Mouse (Mus musculus) limb, embryonic 11.5 days (tissue): ENCODE data around the gene Sh3glb1. TPM values are rescaled to one million over a fixed set of nuclear protein-coding genes. Genes with fewer than 3 reads are reported as not detected.

Experiments used
- ATAC-seq: fragments of 200-750 bp; cut with Nextera tagmentation; 2 replicates; pipeline ENCODE4 v1.8.0; 2017; ENCODE audit warnings: low read depth; ENCODE audit not compliant: insufficient number of reproducible peaks, low FRiP score, low TSS enrichment
- DNase-seq: peaks from one replicate; pipeline ENCODE4 v3.0.0-alpha.2; 2015; ENCODE audit warnings: low spot score
- H3K27ac ChIP-seq: fragments of 300-500 bp; sonication (generic); replicated peaks from 2 replicates; pipeline ENCODE4 v1.5.1; 2014; ENCODE audit warnings: low read depth, mild to moderate bottlenecking, low read length
- H3K27me3 ChIP-seq: fragments of 300-500 bp; sonication (generic); 2 replicates; pipeline ENCODE4 v1.6.1; 2014; ENCODE audit warnings: mild to moderate bottlenecking, low read length, mixed read lengths; ENCODE audit not compliant: control insufficient read depth, insufficient read depth
- H3K36me3 ChIP-seq: fragments of 300-500 bp; sonication (generic); 2 replicates; pipeline ENCODE4 v1.6.1; 2014; ENCODE audit warnings: mild to moderate bottlenecking, low read length, moderate library complexity, mixed read lengths; ENCODE audit not compliant: control insufficient read depth, insufficient read depth
- H3K4me1 ChIP-seq: fragments of 300-500 bp; sonication (generic); 2 replicates; pipeline ENCODE4 v1.6.1; 2014; ENCODE audit warnings: low read length, mixed read lengths; ENCODE audit not compliant: control insufficient read depth, insufficient read depth
- H3K4me2 ChIP-seq: fragments of 300-500 bp; sonication (generic); 2 replicates; pipeline ENCODE4 v1.6.1; 2014; ENCODE audit warnings: low read depth, mild to moderate bottlenecking, moderate library complexity; ENCODE audit not compliant: severe bottlenecking
- H3K4me3 ChIP-seq: fragments of 300-500 bp; sonication (generic); 2 replicates; pipeline ENCODE4 v1.5.1; 2014; ENCODE audit warnings: low read depth, low read length
- H3K9ac ChIP-seq: fragments of 300-500 bp; sonication (generic); 2 replicates; pipeline ENCODE4 v1.6.1; 2014; ENCODE audit warnings: mild to moderate bottlenecking, low read length
- H3K9me3 ChIP-seq: fragments of 300-500 bp; sonication (generic); 2 replicates; pipeline ENCODE4 v1.6.1; 2016; ENCODE audit warnings: low read length; ENCODE audit not compliant: control insufficient read depth
- WGBS: fragments of 180-500 bp; shearing (Covaris S2); extraction: QIAGEN DNeasy Blood & Tissue Kit; methylation state at CpG from one replicate; pipeline ENCODE4 v1.1.7; 2014; 5-methylcytosine and 5-hydroxymethylcytosine counted together
- polyA plus RNA-seq: library from polyadenylated mRNA; unstranded; fragments of >200 nt; fragmentation: Nextera tagmentation; extraction: Ambion mirVana; gene quantifications from 2 replicates; pipeline ENCODE4 v1.2.1, GENCODE M21; 2014

Gene Sh3glb1
- polyA plus RNA-seq, 1 experiment from 2014 or later: 92.2 TPM

DNA sequence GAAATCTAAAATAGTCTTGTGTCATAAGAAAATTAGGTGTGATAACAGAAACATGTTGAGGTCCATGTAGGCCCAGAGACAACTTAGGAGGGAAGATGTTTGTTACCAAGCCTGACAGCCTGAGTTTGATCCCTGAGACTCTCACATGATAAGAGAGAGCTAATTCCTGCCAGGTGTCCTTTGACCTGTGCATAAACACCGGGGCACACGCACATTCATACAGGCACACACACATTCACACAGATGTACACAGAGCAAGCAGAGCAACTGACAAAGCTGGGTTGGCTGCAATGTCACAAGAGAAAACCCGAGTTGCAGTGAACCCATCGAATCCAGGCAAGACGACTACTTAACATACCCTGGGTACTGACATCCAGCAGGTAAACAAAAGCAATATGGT, 11.5 kb downstream of the Sh3glb1 start:
- DNase-seq (no peak), ATAC-seq (no peak)
- Histone ChIP-seq H3K4me2 (no peak overlapping the region), H3K36me3 (peaks cover 14% of the 10 kb centered on the region; the same call in 1 of the 2 replicates), H3K27me3 (no peaks in the 10 kb centered on the region), H3K9ac (no peak overlapping the region), H3K4me1 (no peaks in the 10 kb centered on the region), H3K4me3 (no peak overlapping the region), H3K27ac (no peak overlapping the region), H3K9me3 (no peaks in the 10 kb centered on the region)
- 86% methylated on average over 5 of the region's 5 CpGs for WGBS

DNA sequence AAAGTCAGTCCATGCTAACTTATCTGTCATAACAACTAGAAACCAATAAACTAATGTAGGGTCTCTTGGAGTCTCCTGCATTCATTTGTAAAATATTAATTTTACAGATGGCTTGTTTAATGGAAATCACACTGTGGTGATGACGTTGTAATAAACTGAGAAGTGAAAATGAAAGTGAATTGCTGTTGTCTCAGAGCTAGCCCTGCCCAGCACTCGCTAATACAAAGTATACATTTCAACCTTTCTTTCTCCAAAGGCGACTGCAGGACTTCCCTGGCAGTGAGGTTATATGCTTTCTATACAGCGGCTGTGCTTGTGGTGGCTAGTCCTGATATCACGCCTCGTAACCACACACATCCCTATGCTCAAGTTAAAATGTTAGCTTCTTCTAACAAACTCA, 16.2 kb downstream of the Sh3glb1 start:
- H3K4me2 ChIP-seq: no peak overlapping the region
- no peaks in the 10 kb centered on the region for H3K27me3 ChIP-seq
- no peaks in the 10 kb centered on the region for H3K9me3 ChIP-seq
- H3K4me3 ChIP-seq: no peak overlapping the region
- H3K4me1 ChIP-seq: no peaks in the 10 kb centered on the region
- peaks cover 7% of the 10 kb centered on the region; the same call in 1 of the 2 replicates for H3K36me3 ChIP-seq
- ATAC-seq (no peak), DNase-seq (no peak)
- no peak overlapping the region for H3K9ac ChIP-seq
- 95% methylated on average over 6 of the region's 6 CpGs for WGBS
- no peak overlapping the region for H3K27ac ChIP-seq

DNA sequence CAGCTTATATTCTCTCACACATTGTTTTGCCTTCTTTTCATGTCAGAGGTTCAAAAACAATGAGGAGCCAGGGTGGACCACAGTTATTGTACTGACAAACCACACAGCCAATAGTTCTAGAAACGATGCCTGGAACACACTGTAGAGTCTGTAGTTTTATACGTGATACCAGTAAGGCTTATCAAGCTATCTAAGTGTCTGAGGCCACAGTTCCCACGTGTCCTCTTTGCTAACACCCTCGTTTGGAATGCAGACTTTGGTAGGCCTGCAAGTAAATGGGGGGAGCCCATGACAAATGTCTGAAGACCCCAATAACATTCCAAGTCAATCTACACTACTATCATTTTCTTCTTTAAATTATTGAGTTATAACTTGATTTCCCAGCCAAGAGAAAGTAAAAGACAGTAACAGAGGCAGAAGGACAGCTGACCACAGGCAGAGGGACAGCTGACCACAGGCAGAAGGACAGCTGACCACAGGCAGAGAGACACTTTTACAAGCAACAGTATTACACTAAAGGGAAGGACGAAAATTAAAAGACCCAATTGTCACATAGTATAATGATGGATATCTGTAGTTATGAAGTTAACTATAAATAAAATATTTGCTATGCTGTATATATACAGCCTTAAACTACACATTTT, 21.2 kb downstream of the Sh3glb1 start:
- 89% methylated on average over 5 of the region's 5 CpGs for WGBS
- no peak for ATAC-seq
- H3K36me3 ChIP-seq: peaks cover 18% of the 10 kb centered on the region
- H3K4me3 ChIP-seq: no peak overlapping the region
- no peaks in the 10 kb centered on the region for H3K4me1 ChIP-seq
- no peak overlapping the region for H3K9ac ChIP-seq
- H3K27me3 ChIP-seq: no peaks in the 10 kb centered on the region
- DNase-seq: no peak
- H3K4me2 ChIP-seq: no peak overlapping the region
- H3K9me3 ChIP-seq: no peaks in the 10 kb centered on the region
- H3K27ac ChIP-seq: no peak overlapping the region

DNA sequence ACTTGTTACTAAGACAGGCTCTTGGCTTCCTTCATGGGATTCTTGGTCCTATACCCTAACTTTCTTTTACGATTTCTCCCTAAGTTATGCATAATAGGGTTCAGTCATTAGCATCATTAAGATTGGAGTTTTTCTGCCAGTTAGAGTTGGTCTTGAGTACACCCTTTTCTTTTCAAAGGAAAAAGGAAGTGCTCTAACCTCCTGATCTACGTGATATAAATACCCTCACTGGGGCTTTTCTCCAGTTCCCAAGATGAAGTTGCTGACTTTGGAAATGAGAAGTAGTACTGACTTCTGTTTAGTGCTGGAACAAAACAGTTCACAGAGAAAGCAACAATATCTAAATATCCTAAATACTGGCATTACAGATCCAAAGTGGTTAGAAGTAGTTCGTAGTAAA, 22.2 kb downstream of the Sh3glb1 start:
- H3K9ac ChIP-seq: no peak overlapping the region
- H3K9me3 ChIP-seq: no peaks in the 10 kb centered on the region
- peaks cover 18% of the 10 kb centered on the region for H3K36me3 ChIP-seq
- H3K27me3 ChIP-seq: no peaks in the 10 kb centered on the region
- WGBS: 89% methylated on average over 3 of the region's 3 CpGs
- H3K4me2 ChIP-seq: no peak overlapping the region
- DNase-seq (no peak), ATAC-seq (no peak)
- no peak overlapping the region for H3K27ac ChIP-seq
- H3K4me1 ChIP-seq: no peaks in the 10 kb centered on the region
- H3K4me3 ChIP-seq: no peak overlapping the region

DNA sequence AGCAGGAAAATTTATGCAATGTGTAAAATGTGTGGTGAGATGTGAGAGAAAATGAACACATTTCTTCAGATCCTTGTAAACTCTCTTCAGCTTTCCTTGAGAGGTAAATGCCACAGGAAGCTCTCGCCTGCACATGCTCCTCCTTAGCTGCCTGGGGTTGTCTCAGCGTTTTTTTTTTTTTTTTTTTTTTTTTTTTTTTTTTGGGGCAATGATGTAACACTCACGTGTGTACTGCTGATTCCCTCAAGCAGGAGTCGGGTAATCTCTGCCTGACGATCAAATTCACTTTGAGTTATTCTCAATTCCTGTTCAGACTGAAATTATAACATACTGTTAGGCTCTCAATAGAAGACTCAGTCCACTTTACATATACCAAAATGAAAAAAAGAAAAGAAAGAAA, 23.0 kb downstream of the Sh3glb1 start:
- Histone ChIP-seq H3K4me1 (no peaks in the 10 kb centered on the region), H3K4me3 (no peak overlapping the region), H3K27me3 (no peaks in the 10 kb centered on the region), H3K36me3 (peaks cover 18% of the 10 kb centered on the region), H3K27ac (no peak overlapping the region), H3K4me2 (no peak overlapping the region), H3K9me3 (no peaks in the 10 kb centered on the region), H3K9ac (no peak overlapping the region)
- DNase-seq (no peak), ATAC-seq (no peak)
- 78% methylated on average over 5 of the region's 5 CpGs for WGBS

DNA sequence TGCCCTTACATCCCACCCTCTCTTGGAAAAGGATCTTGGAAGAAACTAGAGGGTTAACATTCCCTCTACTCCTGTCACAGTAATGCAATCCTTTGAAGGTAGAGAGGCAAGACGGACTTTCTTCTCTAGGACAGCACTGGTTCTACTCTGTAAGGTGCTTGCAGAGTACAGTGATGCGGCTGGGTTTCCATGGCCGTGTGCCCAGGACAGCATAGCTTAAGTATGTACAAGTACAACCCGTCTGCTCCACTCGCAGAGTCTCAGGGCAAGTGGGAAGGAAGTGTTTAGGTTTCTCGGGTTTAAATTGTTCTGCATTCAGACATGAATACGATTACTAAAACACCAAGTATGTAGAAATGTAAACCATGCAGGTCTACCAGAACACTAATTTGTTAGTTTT, 25.2 kb downstream of the Sh3glb1 start:
- Histone ChIP-seq H3K27ac (no peak overlapping the region), H3K9ac (no peak overlapping the region), H3K27me3 (no peaks in the 10 kb centered on the region), H3K4me2 (no peak overlapping the region), H3K9me3 (no peaks in the 10 kb centered on the region), H3K4me3 (no peak overlapping the region), H3K36me3 (peaks cover 14% of the 10 kb centered on the region), H3K4me1 (no peaks in the 10 kb centered on the region)
- no peak for DNase-seq
- no peak for ATAC-seq
- 92% methylated on average over 7 of the region's 7 CpGs for WGBS

DNA sequence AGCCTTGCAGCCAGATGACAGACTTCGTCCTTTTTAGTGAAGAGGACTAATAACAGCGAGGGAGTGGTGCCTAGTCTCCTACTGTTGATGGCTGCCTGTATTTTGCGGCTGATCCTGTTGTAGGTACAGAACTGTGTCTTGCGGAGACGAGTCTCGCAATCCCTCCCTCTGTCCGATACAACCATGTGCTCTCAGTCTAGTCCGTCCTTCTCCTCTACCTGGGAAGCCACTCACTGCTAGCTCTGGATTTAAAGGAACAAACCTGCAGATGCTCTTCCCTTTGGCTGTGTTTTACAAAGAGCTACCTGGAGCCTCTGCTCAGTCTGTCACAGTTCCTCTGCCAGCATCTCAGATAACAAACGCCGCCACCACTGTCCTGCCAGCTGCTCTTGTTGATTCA, 26.1 kb downstream of the Sh3glb1 start:
- Histone ChIP-seq H3K4me2 (no peak overlapping the region), H3K4me1 (no peaks in the 10 kb centered on the region), H3K4me3 (no peak overlapping the region), H3K36me3 (peaks cover 14% of the 10 kb centered on the region), H3K27ac (no peak overlapping the region), H3K27me3 (no peaks in the 10 kb centered on the region), H3K9me3 (no peaks in the 10 kb centered on the region), H3K9ac (no peak overlapping the region)
- DNase-seq (no peak), ATAC-seq (no peak)
- 88% methylated on average over 10 of the region's 10 CpGs for WGBS

DNA sequence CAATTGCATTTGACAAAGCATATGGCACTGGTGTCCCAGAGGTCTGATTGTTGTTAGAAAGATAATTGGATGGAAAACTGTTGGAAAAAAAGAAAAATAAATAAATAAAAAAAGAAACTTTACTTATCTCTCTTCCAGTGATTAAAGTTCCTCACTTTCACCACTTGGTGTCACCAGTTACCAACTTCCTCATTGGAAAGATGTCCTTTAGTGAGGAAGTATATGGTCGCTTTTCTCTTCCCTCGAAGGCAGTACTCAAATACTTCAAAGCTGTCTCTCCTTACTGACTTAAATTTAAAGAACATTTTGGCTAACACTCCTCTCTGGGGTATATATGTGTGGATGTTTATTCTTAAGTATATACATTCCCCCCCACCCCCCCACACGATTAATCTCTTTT, 28.1 kb downstream of the Sh3glb1 start:
- Histone ChIP-seq H3K27me3 (no peaks in the 10 kb centered on the region), H3K4me2 (no peak overlapping the region), H3K4me1 (no peaks in the 10 kb centered on the region), H3K4me3 (no peak overlapping the region), H3K9ac (no peak overlapping the region), H3K36me3 (peaks cover 14% of the 10 kb centered on the region), H3K9me3 (no peaks in the 10 kb centered on the region), H3K27ac (no peak overlapping the region)
- DNase-seq (no peak), ATAC-seq (no peak)
- WGBS: 65% methylated on average over 3 of the region's 3 CpGs

DNA sequence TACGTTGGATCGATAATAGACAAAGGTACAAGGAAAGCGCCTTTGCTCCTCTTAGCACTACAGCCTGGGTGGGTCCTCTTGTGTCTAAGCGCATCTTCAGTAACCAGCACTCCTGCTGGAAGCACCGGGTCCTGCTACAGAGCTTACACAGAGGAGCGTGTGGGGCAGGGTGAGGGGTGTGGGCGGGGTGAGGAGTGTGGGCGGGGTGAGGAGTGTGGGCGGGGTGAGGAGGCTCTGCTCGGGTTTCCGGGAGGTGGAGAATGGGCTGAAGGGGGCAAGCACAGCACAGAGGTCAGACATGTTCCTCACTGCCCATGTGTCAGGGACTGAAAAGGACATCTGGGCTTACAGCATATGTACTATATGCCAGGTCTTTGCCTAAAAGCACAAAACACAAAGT, 30.9 kb downstream of the Sh3glb1 start:
- H3K4me3 ChIP-seq: no peak overlapping the region
- WGBS: 16% methylated on average over 11 of the region's 11 CpGs
- DNase-seq: peak; percentile 68
- no peaks in the 10 kb centered on the region for H3K27me3 ChIP-seq
- H3K27ac ChIP-seq: no peak overlapping the region
- no peaks in the 10 kb centered on the region for H3K4me1 ChIP-seq
- H3K9me3 ChIP-seq: no peaks in the 10 kb centered on the region
- H3K9ac ChIP-seq: no peak overlapping the region
- ATAC-seq: peak; percentile 86
- no peak overlapping the region for H3K4me2 ChIP-seq
- H3K36me3 ChIP-seq: peaks cover 2% of the 10 kb centered on the region; the same call in 1 of the 2 replicates
